10 mouse cellular contexts compared by ENCODE assay signal in genomic region chr15:99094631-99095270, GRCm38 (mm10). TPM values are rescaled to one million over a fixed set of nuclear protein-coding genes. Genes with fewer than 3 reads are reported as not detected.
DNase-seq lines count a peak whose midpoint lies in the region; ATAC-seq lines count a peak whose summit lies in the region.
"Had no signal": no experiment of that assay in that cellular context is flagged by ENCODE, and none has a peak within 500 bp of the region (broad histone marks: within the 10 kb centered on the region; RNA-seq: fewer than 3 reads in every experiment).

No protein-coding gene starts in this region.

- H3K4me3 ChIP-seq in heart, embryonic 12.5 days: peak overlapping the region; percentile 18; the same call in 1 of the 2 replicates

- H3K4me1 ChIP-seq in heart, embryonic 12.5 days (replicated peaks): peaks cover 52% of the 10 kb centered on the region

- ATAC-seq in heart, embryonic 12.5 days (ENCODE audit: insufficient number of reproducible peaks, low FRiP score): no peak

- peaks cover 93% of the 10 kb centered on the region for H3K27me3 ChIP-seq in heart, embryonic 12.5 days (replicated peaks)

- intact Hi-C loops in heart, postnatal 14 days (cut with DNase I): loop anchor here (5.0 kb wide), 1 partner anchor 173 kb away; no protein-coding TSS in a partner anchor

- DNase-seq in heart, postnatal 14 days: no peak
- DNase-seq in right cerebral cortex, postnatal 10 days (ENCODE audit: low spot score in 2 of 2): peak; percentile 54 to 60
- DNase-seq in right cerebral cortex, adult 2 months (ENCODE audit: low spot score in 2 of 2): no peak
- peak; percentile 76 to 85 for DNase-seq in kidney, postnatal 4 days
- DNase-seq in retina, postnatal 1 day: peak; percentile 66
- no peak for DNase-seq in cerebellum, adult 9-11 months
- DNase-seq in gastrocnemius, postnatal 4 days (ENCODE audit: low spot score in 2 of 2): no peak
- DNase-seq: adrenal gland, postnatal 25 days had no signal

- no peak overlapping the region for H3K27ac ChIP-seq in heart, embryonic 12.5 days (ENCODE audit: poor library complexity, severe bottlenecking)
- H3K27ac ChIP-seq: liver, embryonic 14.5 days had no signal

- H3K4me2 ChIP-seq in heart, embryonic 12.5 days: peak overlapping the region; percentile 29

- H3K36me3 ChIP-seq in heart, embryonic 12.5 days: no peaks in the 10 kb centered on the region

- 2% methylated on average over 27 of the region's 27 CpGs for WGBS in heart, embryonic 12.5 days

- H3K9me3 ChIP-seq in heart, embryonic 12.5 days (replicated peaks): no peaks in the 10 kb centered on the region

- H3K9ac ChIP-seq in heart, embryonic 12.5 days: no peak overlapping the region
- H3K9ac ChIP-seq: liver, embryonic 14.5 days had no signal

RNA-seq across cellular contexts. Expression of gene Dnajc22, which starts 1.8 kb away (rescaled TPM):
- polyA plus RNA-seq in heart, embryonic 12.5 days (2016; fragmentation: Nextera tagmentation; extraction: Ambion mirVana): 1.2 TPM in 2 replicates
- total RNA-seq in heart, postnatal 14 days (2021): under 1 TPM; 0.27 to 0.45 TPM
- not detected for total RNA-seq in gastrocnemius, postnatal 4 days (2021)

RNA-seq across cellular contexts. Expression of gene C1ql4, which starts 7.1 kb away (rescaled TPM):
- polyA plus RNA-seq in heart, embryonic 12.5 days (2016; fragmentation: Nextera tagmentation; extraction: Ambion mirVana): 0.34 and 0.46 TPM in 2 replicates
- not detected for total RNA-seq in heart, postnatal 14 days (2021)
- not detected for total RNA-seq in gastrocnemius, postnatal 4 days (2021)
- total RNA-seq: adrenal gland, postnatal 25 days had no signal
- polyA plus RNA-seq: liver, embryonic 14.5 days had no signal

RNA-seq across cellular contexts. Expression of gene Troap, which starts 20.4 kb away (rescaled TPM):
- 27.2 and 28.0 TPM in 2 replicates for polyA plus RNA-seq in heart, embryonic 12.5 days (2016; fragmentation: Nextera tagmentation; extraction: Ambion mirVana)
- 1 to 10 TPM; 2.1 to 2.2 TPM for total RNA-seq in heart, postnatal 14 days (2021)
- total RNA-seq in gastrocnemius, postnatal 4 days (2021): 10 to 100 TPM in 1 of 2 experiments, 1 to 10 TPM in 1; 5.9 to 10.6 TPM

RNA-seq across cellular contexts. Expression of gene Spats2, which starts 31.0 kb away (rescaled TPM):
- 57.2 and 58.5 TPM in 2 replicates for polyA plus RNA-seq in heart, embryonic 12.5 days (2016; fragmentation: Nextera tagmentation; extraction: Ambion mirVana)
- 10 to 100 TPM; 11.4 to 12.3 TPM for total RNA-seq in heart, postnatal 14 days (2021)
- 10 to 100 TPM; 21.4 to 22.4 TPM for total RNA-seq in gastrocnemius, postnatal 4 days (2021)

RNA-seq across cellular contexts. Expression of gene Prph, which starts 39.8 kb away (rescaled TPM):
- 0.22 and 0.50 TPM in 2 replicates for polyA plus RNA-seq in heart, embryonic 12.5 days (2016; fragmentation: Nextera tagmentation; extraction: Ambion mirVana)
- total RNA-seq in heart, postnatal 14 days (2021): under 1 TPM; 0.44 to 0.86 TPM
- total RNA-seq in gastrocnemius, postnatal 4 days (2021): 1 to 10 TPM; 3.0 to 4.7 TPM

Comparison
In these comparisons a context has a peak if more than half of its experiments do, and no peak if none do; other contexts are left out.
1. DNase-seq: peak in right cerebral cortex, postnatal 10 days (2 of 2), kidney, postnatal 4 days (2 of 2) and retina, postnatal 1 day (single experiment); none in heart, postnatal 14 days (0 of 2), right cerebral cortex, adult 2 months (0 of 2), cerebellum, adult 9-11 months (single experiment) and gastrocnemius, postnatal 4 days (0 of 2).